Mouse (Mus musculus) megakaryocyte, embryonic 14.5 days (primary cell): Measurements from ENCODE around the gene Igf2bp3.

ENCODE experiments used
- FLI1 ChIP-seq: IDR thresholded peaks from 2 replicates; pipeline ENCODE4 v1.6.1; 2012; ENCODE audit warnings: low read length, inconsistent platforms, mixed read lengths
- GATA1 ChIP-seq: IDR thresholded peaks from 3 replicates; pipeline ENCODE4 v1.6.1; 2012; ENCODE audit warnings: mixed read lengths, low read length, inconsistent platforms, borderline replicate concordance

DNA sequence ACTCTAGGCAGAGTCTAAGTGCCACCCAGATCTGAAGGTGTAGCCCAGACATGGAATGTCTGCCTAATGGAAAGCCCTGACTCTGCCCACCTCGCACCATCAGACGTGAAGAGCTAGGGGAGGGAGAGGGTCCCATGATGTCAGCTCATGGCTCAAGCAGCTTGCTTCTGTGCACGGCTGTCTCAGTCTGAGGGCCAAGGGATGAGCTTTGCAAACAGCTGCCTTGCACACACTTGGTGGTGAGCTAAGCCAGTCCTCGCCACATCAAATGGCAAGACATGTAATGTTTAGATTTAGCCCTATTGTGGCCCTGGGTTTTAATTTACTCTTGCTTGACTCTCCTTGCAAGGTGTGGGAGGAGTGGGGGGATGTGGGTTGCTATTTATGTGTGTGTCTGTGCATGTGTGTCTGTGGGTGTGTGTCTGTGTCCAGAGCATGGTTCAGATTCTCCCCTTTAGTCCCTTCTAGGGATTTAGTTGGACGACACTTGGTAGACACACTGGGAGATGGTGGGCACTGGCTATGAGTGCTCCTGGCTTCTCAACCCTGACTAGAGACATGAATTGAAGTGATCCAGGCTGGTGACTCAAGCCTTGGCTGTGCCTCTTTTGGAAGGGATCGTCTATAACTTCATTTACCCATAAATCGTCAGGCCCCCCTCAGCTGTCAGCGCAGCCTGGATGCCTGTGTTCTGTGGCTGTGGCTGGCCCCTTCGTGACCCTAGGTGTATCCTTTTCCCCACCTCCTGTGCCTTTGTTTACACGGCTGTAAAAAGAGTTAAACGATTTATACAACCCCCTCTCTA is 10.4 kb upstream of the Igf2bp3 start:
- TF ChIP-seq GATA1 (no peak), FLI1 (no peak)
